Mouse (Mus musculus): ENCODE measurements at regions not wholly inside any gene's neighbourhood (a gene's known extent, or its start where the extent isn't known, plus 50 kb on each side); places are given as distances from the start of the nearest gene placed in this dataset.
A peak's percentile ranks its signal among the peaks of the same experiment; 100 is the strongest.

GRCm38 (mm10) chr3:148315286-148315685, 675.1 kb downstream of the Adgrl2 start:
- Histone ChIP-seq H3K27me3 (ENCODE audit: control insufficient read depth, insufficient read depth, low read length) (no peaks in the 10 kb centered on the region), H3K4me3 (replicated peaks; ENCODE audit: insufficient read depth, low read depth, low read length) (no peak overlapping the region), H3K4me1 (ENCODE audit: control insufficient read depth, insufficient read depth, low read length) (no peaks in the 10 kb centered on the region), H3K27ac (ENCODE audit: insufficient read depth, low read length) (no peak overlapping the region)
- WGBS = 98% methylated on average over 1 of the region's 1 CpGs
- no peak for TF ChIP-seq POLR2A (IDR thresholded peaks at IDR 0.05; ENCODE audit: borderline replicate concordance, insufficient read depth, low read length)
- TF ChIP-seq CTCF (IDR thresholded peaks at IDR 0.05; ENCODE audit: borderline replicate concordance, insufficient read depth, low read depth, low read length) = no peak
- DNase-seq = no peak

GRCm38 (mm10) chr3:148295515-148295914, 694.8 kb downstream of the Adgrl2 start:
- H3K27me3 ChIP-seq (ENCODE audit: control insufficient read depth, insufficient read depth, low read length) = no peaks in the 10 kb centered on the region
- WGBS = 96% methylated on average over 5 of the region's 5 CpGs
- H3K4me3 ChIP-seq (replicated peaks; ENCODE audit: insufficient read depth, low read depth, low read length) = no peak overlapping the region
- H3K4me1 ChIP-seq (ENCODE audit: control insufficient read depth, insufficient read depth, low read length) = no peaks in the 10 kb centered on the region
- TF ChIP-seq CTCF (IDR thresholded peaks at IDR 0.05; ENCODE audit: borderline replicate concordance, insufficient read depth, low read depth, low read length) = no peak
- H3K27ac ChIP-seq (ENCODE audit: insufficient read depth, low read length) = no peak overlapping the region
- no peak for DNase-seq

GRCm38 (mm10) chr3:148278978-148279377, 711.4 kb downstream of the Adgrl2 start:
- WGBS = 31% methylated on average over 3 of the region's 3 CpGs

GRCm38 (mm10) chr3:148272159-148272848, 718.1 kb downstream of the Adgrl2 start:
- TF ChIP-seq CTCF (IDR thresholded peaks at IDR 0.05; ENCODE audit: borderline replicate concordance, insufficient read depth, low read depth, low read length) = no peak
- TF ChIP-seq POLR2A (IDR thresholded peaks at IDR 0.05; ENCODE audit: borderline replicate concordance, insufficient read depth, low read length) = no peak
- Histone ChIP-seq H3K27me3 (ENCODE audit: control insufficient read depth, insufficient read depth, low read length) (no peaks in the 10 kb centered on the region), H3K4me3 (replicated peaks; ENCODE audit: insufficient read depth, low read depth, low read length) (no peak overlapping the region), H3K27ac (ENCODE audit: insufficient read depth, low read length) (no peak overlapping the region), H3K4me1 (ENCODE audit: control insufficient read depth, insufficient read depth, low read length) (no peaks in the 10 kb centered on the region)
- no peak for DNase-seq
- WGBS = 93% methylated on average over 4 of the region's 4 CpGs

More at GRCm38 (mm10) chr3:148278978-148279377, 711.4 kb downstream of the Adgrl2 start:
- no peak for TF ChIP-seq CTCF (IDR thresholded peaks at IDR 0.05; ENCODE audit: borderline replicate concordance, insufficient read depth, low read depth, low read length)
- TF ChIP-seq POLR2A (IDR thresholded peaks at IDR 0.05; ENCODE audit: borderline replicate concordance, insufficient read depth, low read length) = no peak
- Histone ChIP-seq H3K27me3 (ENCODE audit: control insufficient read depth, insufficient read depth, low read length) (no peaks in the 10 kb centered on the region), H3K4me3 (replicated peaks; ENCODE audit: insufficient read depth, low read depth, low read length) (no peak overlapping the region), H3K4me1 (ENCODE audit: control insufficient read depth, insufficient read depth, low read length) (no peaks in the 10 kb centered on the region), H3K27ac (ENCODE audit: insufficient read depth, low read length) (no peak overlapping the region)
- DNase-seq = no peak

GRCm38 (mm10) chr3:148268812-148269211, 721.5 kb downstream of the Adgrl2 start:
- Histone ChIP-seq H3K27me3 (ENCODE audit: control insufficient read depth, insufficient read depth, low read length) (no peaks in the 10 kb centered on the region), H3K4me1 (ENCODE audit: control insufficient read depth, insufficient read depth, low read length) (no peaks in the 10 kb centered on the region), H3K4me3 (replicated peaks; ENCODE audit: insufficient read depth, low read depth, low read length) (no peak overlapping the region), H3K27ac (ENCODE audit: insufficient read depth, low read length) (no peak overlapping the region)
- TF ChIP-seq CTCF (IDR thresholded peaks at IDR 0.05; ENCODE audit: borderline replicate concordance, insufficient read depth, low read depth, low read length) = no peak
- no peak for TF ChIP-seq POLR2A (IDR thresholded peaks at IDR 0.05; ENCODE audit: borderline replicate concordance, insufficient read depth, low read length)
- 95% methylated on average over 4 of the region's 4 CpGs for WGBS
- no peak for DNase-seq

GRCm38 (mm10) chr3:148259211-148259610, 731.1 kb downstream of the Adgrl2 start:
- no peak for TF ChIP-seq POLR2A (IDR thresholded peaks at IDR 0.05; ENCODE audit: borderline replicate concordance, insufficient read depth, low read length)
- no peak for TF ChIP-seq CTCF (IDR thresholded peaks at IDR 0.05; ENCODE audit: borderline replicate concordance, insufficient read depth, low read depth, low read length)
- no peaks in the 10 kb centered on the region for H3K4me1 ChIP-seq (ENCODE audit: control insufficient read depth, insufficient read depth, low read length)
- H3K27ac ChIP-seq (ENCODE audit: insufficient read depth, low read length) = no peak overlapping the region
- no peak for DNase-seq
- WGBS = 78% methylated on average over 1 of the region's 1 CpGs
- no peak overlapping the region for H3K4me3 ChIP-seq (replicated peaks; ENCODE audit: insufficient read depth, low read depth, low read length)
- H3K27me3 ChIP-seq (ENCODE audit: control insufficient read depth, insufficient read depth, low read length) = no peaks in the 10 kb centered on the region

- peak; percentile 69 to 89 for DNase-seq
- WGBS = 7% methylated on average over 1 of the region's 1 CpGs
- Histone ChIP-seq H3K27me3 (ENCODE audit: control insufficient read depth, insufficient read depth, low read length) (no peaks in the 10 kb centered on the region), H3K4me3 (replicated peaks; ENCODE audit: insufficient read depth, low read depth, low read length) (no peak overlapping the region), H3K27ac (ENCODE audit: insufficient read depth, low read length) (no peak overlapping the region), H3K4me1 (ENCODE audit: control insufficient read depth, insufficient read depth, low read length) (peaks cover 5% of the 10 kb centered on the region)
- TF ChIP-seq POLR2A (IDR thresholded peaks at IDR 0.05; ENCODE audit: borderline replicate concordance, insufficient read depth, low read length) (no peak), CTCF (IDR thresholded peaks at IDR 0.05; ENCODE audit: borderline replicate concordance, insufficient read depth, low read depth, low read length) (no peak)
Measured at GRCm38 (mm10) chr3:148248617-148249016, 741.7 kb downstream of the Adgrl2 start.

- TF ChIP-seq CTCF (IDR thresholded peaks at IDR 0.05; ENCODE audit: borderline replicate concordance, insufficient read depth, low read depth, low read length) (no peak), POLR2A (IDR thresholded peaks at IDR 0.05; ENCODE audit: borderline replicate concordance, insufficient read depth, low read length) (no peak)
- no peak for DNase-seq
- H3K27ac ChIP-seq (ENCODE audit: insufficient read depth, low read length) = no peak overlapping the region
- no peaks in the 10 kb centered on the region for H3K27me3 ChIP-seq (ENCODE audit: control insufficient read depth, insufficient read depth, low read length)
- no peak overlapping the region for H3K4me3 ChIP-seq (replicated peaks; ENCODE audit: insufficient read depth, low read depth, low read length)
- peaks cover 5% of the 10 kb centered on the region for H3K4me1 ChIP-seq (ENCODE audit: control insufficient read depth, insufficient read depth, low read length)
Measured at GRCm38 (mm10) chr3:148246786-148247185, 743.6 kb downstream of the Adgrl2 start.

Measured in cerebellum, adult 2 months (tissue).